Mouse (Mus musculus) spleen, adult 2 months (tissue): Measurements from ENCODE around the gene Zfp362.

ENCODE experiments used
- CTCF ChIP-seq: fragments of 200-500 bp; IDR thresholded peaks from 2 replicates; pipeline ENCODE4 v1.5.1; 2011; ENCODE audit warnings: mild to moderate bottlenecking, inconsistent platforms; ENCODE audit not compliant: insufficient read depth, insufficient read length, insufficient replicate concordance; ENCODE audit errors: extremely low read depth
- POLR2A ChIP-seq: fragments of 200-500 bp; IDR thresholded peaks from 2 replicates; pipeline ENCODE4 v1.6.1; 2011; ENCODE audit warnings: low read depth, low read length, inconsistent platforms

- no peak for TF ChIP-seq CTCF
- TF ChIP-seq POLR2A: no peak
Observed at GRCm38 (mm10) chr4:128782037-128782436, 23.8 kb downstream of the Zfp362 start.
